Mouse (Mus musculus): ENCODE results near the gene Prkg1.

Prkg1 gene

DNA sequence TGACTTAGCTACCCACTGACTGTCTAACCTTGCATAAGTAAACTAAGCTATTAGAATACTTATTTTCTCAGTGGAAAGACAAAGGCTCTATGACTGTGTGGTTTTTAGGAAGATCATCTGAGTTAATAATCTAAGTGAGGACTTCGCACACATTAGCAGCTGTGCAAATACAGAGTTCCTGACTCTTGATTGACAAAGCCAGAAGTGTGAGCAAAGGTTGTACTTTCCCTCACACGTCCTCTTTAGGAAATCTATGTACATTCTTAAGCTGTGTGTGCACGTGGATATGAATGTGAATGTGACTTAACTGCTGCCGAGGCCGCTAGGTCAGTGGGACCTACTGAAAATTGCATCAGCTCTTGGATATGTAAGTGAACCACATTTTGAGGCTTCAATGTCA, 738.0 kb downstream of the Prkg1 start:
- no peak for DNase-seq

DNA sequence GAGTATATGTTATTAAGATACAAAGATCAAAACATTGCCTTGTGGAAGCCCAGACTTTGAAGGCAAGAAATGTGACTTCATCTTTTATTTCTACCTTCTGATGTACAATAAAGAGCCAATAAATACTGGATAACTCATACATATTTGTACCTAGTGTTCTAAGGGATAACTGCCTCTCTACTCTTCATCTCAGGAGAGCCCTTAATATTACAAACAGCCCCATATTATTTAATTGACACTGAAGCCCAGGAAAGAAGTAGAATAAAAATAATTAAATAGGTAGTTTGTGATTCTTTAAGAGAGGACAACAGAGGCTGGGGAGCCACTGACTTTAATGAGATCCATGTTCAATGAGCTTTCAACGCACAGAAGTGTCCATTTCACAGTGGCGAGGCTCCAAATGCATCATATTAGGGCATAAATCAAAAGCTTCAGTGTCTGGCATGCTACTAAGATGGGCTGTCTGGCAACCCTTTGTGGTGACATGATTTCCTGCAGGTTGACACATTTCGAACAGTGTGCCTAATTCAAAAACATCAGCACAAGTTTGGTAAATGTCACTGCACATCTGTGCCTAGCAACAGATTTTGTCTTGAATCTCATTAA, 753.2 kb downstream of the Prkg1 start:
- DNase-seq = no peak

DNA sequence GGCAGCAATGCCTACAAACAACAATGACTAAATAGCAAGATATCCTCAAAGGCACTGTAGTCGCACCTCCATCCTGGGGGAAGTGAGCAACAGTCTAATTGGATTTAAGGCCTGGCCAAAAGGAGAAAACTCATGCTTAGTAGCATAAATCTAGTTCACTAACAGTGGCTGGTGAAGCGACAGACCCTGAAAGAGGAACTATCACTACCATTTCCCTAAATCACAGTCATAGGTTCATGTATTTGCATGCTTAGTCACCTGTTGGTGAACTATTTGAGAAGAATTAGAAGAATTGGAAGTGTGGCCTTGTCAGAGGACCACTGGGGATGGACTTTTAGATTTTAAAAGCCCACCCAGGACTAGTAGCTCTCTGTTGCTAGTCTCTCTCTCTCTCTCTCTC, 766.3 kb downstream of the Prkg1 start:
- DNase-seq = no peak

DNA sequence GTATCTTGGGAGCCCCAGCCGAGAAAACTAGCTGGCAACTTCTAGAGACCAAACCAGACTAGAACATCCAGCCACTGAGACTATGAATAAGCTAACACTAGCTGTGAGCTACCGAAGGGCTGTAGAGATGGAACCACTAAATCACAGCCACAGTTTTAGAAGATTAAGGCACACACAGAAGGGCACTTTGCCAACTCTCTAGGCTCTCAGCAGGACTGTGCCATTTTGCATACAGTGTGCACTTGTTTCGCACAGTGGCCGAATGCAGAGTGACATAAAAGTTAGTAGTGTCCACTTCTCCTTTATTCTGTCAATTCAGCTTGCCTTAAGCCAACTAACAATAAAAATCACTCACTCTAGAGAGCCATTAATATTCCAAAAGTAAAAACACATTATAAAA, 774.4 kb downstream of the Prkg1 start:
- no peak for DNase-seq

GRCm38 (mm10) chr19:30982436-30982835, 782.4 kb downstream of the Prkg1 start:
- DNase-seq = no peak

DNA sequence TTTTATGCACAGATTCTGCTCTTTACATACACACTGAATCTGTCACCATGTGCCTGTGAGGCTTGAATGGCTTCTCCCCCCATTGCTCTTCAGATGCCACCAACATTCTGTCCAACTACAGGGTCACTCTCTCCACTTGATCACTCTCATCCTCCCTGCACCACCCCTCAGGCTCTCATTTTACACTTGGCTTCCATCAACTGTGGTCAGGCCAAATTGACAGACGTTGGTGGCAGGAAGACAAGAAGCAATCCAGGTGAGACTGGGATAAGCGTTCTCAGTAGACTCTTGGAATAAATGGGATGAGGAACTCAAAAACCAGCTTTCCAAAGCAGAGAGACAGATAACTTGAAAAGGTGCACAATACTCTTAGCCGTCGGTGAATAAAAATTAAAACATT, 786.7 kb downstream of the Prkg1 start:
- no peak for DNase-seq

DNA sequence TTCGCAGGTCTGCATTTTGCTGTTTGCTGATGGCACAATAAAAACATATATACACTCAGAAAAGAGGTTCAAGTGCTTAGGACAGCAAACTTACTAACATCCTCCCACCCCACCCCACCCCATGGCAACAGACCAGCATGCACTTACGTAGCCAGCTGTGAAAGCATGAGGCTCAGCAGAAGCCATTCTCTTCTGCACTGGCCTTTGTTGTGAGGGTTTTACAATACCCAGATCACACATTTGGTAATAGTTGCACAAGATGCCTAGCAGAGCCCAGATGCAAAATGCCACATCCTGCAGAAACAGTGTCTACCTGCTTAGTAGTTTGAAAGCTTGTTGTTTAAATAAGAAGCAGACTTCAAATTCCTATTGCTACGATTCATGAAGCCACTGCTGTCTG, 814.2 kb downstream of the Prkg1 start:
- DNase-seq = no peak

DNA sequence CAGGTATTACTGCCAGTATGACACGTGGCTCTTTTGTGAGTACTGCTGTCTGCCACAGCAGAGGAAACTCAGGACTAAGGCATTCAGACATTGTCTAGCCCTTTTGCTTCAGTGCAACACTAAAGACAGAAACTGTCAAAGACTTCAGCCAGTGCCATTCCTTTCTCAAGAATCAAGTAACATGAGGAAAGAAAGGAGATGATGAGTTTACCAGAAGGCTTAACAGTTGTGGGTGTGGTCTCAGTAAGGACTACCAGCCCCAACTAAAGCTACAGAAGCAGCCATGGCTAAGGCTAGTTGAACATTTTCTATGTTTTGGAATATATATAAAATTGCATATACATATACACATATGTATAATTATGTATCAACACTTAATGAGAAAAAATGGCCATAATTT, 816.6 kb downstream of the Prkg1 start:
- no peak for DNase-seq

DNA sequence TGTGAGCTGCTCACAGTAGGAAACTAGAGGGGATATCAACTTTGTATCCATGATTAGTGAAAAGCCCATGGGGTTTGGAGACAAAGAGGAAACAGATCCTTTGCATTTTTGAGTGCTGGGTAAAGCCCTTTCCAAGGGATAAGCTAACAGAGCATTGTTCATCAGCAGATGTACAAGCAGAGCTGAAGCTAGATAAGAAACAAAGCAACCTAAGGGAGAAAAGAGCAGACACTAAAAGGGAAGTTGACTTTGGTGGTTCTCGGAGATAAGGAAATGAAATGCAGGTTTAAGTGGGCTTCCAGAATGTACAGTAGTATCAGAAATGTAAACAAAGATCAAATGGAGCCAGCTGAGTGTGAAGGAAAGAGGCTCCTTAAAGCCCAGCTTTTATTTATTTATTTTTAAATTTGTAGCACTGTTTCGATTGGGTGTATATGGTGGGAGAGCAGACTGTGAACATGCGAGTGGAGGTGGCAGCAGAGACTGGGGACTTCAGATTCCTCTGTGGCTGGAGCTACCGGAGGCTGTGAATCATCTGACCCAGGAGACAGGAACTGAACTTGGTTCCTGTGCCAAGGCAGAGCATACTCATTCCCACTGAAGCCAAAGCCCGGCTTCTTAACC, 822.4 kb downstream of the Prkg1 start:
- no peak for DNase-seq

- DNase-seq = no peak
Observed at GRCm38 (mm10) chr19:30938058-30938457, 826.8 kb downstream of the Prkg1 start.

- no peak for DNase-seq
Observed at GRCm38 (mm10) chr19:30931469-30932192, 833.2 kb downstream of the Prkg1 start.

DNA sequence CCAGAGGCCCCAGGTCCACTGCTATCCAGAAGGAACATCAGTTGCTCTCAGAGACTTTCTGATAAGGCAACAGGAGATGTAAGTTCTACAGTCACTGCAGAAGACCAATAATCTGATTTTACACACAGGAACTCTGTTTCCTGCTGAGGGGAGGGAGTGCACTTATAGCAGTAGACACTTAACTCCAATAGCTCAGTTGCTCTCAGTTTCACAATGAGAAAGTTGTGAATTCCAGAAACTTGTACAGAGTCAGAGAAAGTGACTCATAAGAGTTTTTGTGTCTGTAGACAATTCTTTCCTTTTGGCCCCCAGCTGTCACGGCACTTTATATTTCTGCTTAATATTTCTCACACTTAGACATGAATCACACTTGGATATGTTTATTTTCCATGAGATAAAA, 840.8 kb downstream of the Prkg1 start:
- DNase-seq = no peak

DNA sequence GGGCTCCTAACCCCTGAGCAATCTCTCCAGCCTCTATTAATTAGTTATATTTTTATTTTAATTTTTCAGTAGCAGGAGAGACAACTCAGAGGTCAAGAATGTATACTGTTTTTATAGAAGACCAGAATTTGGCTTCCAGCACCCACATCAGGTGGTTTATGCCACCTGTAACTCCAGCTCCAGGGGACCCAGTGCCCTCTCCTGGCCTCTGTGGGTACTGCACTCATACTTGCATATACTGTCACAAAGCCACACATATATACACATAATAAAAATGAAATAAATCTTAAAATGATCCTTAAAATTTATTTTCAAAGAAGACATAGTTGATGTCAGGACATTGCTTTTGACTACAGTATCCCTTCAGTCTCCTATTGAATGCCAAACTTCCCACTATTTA, 862.5 kb downstream of the Prkg1 start:
- no peak for DNase-seq

- DNase-seq = no peak
Observed at GRCm38 (mm10) chr19:30901025-30901424, 863.8 kb downstream of the Prkg1 start.

DNA sequence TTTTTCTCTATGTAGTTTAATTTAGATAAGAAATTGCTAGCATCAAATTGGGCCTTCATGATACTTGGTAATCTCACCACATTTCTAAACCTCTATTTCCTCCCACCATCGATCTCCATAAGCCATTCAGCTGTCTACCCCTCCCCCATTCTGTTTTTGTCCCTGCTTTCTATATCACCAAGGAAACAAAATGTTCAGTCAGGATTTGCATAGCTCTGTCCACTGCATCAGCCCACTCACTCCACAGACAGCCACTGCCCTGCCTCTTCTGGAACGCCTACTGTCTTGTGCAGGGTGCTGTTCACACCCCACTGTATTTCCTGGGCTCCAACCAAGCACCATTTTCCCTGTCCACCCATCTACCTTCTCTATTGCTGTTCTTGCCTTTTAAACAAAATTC, 874.5 kb downstream of the Prkg1 start:
- no peak for DNase-seq

DNA sequence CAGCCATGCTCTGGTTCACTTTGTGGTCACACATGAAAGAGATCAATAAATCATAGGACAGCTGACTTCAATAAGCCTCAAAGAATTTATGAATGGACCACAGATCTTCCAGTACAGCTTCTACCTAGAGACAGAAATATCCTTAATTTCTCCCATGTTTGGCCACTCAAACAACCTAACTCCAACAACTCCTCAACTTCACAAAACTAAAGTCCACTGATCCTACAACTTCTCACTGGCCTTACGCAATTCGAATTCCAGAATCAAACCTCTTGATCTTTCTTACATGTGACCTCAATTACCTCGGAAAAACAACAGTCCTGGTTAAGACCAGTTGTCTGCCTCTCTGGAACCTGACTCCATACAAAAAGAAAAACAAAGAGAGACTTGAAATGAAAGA, 875.0 kb downstream of the Prkg1 start:
- DNase-seq = no peak

DNA sequence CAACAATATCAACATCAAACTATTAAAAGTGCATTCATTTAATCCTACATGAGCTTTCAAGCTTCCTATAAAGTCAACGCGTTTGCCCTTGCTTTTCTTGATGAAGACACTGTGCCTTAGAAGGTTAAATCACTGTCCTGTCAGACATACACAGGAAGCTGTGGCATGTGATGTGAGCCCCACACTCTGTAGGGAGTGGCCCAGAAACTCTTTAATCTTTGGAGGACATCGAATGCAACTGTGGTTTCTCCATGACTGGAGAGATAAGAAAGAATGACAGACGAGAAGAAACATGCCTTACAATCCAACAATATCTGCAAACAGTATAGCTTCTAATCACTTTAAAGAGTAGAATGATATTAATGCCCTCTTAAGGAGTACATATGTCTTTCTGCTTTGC, 903.4 kb downstream of the Prkg1 start:
- no peak for DNase-seq

DNA sequence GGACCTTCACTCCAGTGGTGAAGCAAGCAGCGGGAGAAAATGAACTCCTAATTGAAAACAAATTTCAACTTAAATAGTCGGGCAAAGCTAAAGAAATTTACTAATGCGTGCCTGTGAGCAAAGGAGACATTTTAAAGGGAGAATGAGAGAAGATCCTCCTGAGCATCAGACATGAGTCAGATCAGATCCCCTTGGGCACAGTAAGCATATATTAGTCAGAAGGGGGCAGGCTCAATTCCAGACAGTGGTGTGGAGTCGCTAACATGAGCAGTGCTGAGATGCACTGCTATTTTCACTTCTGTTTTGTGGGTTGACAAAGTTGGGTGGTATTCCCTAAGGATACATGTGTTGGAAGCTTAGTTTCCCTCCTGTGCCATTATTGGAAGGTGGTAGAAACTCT, 913.8 kb downstream of the Prkg1 start:
- no peak for DNase-seq

- no peak for DNase-seq
Observed at GRCm38 (mm10) chr19:30844916-30845315, 919.9 kb downstream of the Prkg1 start.

GRCm38 (mm10) chr19:30843637-30844036, 921.2 kb downstream of the Prkg1 start:
- DNase-seq = no peak

- DNase-seq = no peak
Observed at GRCm38 (mm10) chr19:30843052-30843564, 921.7 kb downstream of the Prkg1 start.

- no peak for DNase-seq
Observed at GRCm38 (mm10) chr19:30842640-30843039, 922.2 kb downstream of the Prkg1 start.

DNA sequence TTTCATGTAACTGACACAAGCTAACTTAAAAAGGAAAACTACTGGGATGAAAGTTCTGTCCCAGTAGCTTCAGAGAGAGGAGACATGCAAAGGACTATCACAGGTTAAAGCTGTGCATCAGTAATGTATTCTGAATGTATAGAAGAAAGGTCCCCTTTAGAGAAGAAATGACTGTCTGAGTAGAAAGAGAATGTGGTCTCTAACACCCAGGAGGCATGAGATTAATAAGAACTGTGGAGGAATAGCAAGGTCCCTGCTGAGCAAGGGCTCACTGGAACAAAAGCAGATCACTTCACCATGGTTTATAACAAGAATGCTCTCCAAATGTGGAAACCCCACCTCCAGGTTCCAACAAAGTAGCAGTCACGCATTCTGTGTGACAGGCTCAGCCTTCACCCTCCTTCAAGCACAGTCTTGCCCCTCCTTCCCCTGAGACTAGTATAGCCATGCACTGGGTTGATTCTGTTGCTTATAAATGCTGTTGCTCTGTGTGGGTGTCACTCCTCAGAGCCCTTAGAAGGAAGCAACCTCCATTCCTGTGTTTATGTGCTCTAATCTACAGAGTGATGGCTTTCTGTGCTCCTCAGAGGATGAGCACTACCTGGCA, 931.7 kb downstream of the Prkg1 start:
- DNase-seq = no peak

DNA sequence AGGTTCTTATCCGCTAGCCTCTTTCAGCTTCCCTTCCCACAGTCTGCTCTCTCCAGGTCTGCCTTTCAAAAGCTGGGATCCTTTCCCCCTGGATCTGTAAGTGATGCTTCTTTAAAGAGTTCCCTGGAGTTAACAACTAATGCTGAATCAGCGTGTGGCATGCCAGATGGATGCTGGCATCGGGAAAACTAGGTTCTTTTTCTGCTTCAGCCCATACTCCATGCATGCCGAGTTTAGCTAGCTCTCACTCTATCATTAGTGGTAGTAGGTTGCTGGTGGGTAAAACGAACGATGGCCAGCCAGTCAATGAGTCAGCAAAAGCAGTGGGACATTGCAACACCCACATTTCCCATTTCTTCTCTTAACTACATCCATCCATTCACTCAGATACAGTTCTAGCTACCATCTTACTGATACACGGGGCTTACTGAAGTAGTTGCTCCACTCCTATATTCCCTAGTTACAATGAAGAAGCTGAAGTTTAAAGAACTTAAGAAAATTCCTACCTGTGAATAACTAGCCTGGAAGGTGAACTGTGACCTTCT, 935.5 kb downstream of the Prkg1 start:
- DNase-seq = no peak

Data from lung, postnatal 14 days (tissue).